Mouse (Mus musculus): Measurements from ENCODE around the gene Gm9821. TPM values are rescaled to one million over a fixed set of nuclear protein-coding genes. Genes with fewer than 3 reads are reported as not detected.

The Gm9821 gene
- total RNA-seq, 2 experiments from 2014 or later, result not detected

DNA sequence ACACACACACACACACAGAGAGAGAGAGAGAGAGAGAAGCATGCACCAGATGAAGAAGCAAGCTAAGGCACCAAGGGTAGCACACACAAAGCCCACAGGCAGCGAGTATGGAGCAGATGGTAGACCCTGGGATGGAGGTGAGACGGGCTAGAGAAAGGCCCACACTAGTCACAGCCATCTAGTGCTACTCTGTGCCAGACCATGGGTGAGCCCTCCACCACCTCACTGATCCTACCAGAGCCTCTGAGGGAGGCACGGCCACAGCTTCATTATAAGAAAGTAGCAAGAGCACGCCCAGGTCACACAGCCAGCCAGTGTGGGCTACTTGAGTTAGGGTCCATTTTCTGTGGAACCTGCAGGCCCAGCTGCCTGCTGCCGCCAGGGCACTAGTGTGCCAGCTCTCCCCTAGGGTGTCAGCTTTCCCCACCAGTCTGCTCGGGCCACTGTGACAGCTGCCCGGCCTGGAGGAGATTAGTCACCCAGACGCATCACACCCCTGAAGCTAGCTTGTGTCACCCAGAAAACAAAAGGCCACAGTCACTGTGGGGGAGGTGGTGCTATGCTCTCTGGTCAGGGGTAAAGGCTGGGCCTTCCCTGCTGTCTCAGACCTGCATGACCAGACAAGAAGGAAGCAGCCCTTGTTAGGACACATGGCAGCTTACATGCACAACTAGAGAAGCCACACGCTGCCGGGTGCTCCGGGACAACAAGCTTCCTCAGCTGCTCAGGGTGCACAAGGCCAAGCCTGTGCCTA lies 2.1 kb downstream of the Gm9821 start:
- DNase-seq (ENCODE audit: low spot score in 2 of 2), result no peak

DNA sequence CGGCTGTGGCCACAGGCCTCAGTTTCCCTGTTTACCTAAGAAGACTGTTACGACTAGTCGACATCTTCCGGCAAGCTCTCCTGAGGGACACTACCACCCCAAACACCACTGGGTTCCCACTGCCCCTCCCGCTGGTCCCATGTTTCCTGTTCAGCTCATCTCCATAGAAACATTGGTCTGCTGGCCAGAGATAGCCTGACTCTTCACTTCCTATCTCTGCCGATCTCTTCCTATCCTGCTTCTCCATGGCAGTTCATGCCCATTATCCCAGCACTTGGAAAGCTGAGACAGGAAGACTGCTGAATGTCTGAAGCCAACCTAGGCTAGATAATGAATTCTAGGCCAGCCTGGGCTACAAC lies 2.6 kb downstream of the Gm9821 start:
- DNase-seq (ENCODE audit: low spot score in 2 of 2), result no peak

DNA sequence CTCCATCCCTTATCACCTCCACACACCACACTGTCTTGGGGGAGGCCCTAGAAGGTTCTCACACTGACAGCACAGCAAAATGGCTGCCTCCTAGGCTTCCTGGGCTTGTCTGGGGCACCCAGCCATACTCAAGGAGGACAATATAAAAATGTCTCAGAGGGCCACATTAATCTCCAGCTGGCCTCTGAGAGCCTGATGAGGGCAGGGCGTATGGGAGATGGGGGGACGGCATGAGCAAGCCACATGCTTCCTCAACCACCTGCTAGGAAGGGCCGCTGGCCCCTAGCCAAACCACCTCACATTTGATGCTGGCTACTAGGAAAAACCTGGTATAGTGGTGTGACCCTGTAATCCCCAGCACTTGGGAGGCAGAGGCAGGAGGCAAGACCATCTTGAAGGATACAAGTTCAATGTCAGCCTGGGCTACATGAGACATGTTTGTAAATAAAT lies 3.3 kb downstream of the Gm9821 start:
- DNase-seq (ENCODE audit: low spot score in 2 of 2), result no peak

DNA sequence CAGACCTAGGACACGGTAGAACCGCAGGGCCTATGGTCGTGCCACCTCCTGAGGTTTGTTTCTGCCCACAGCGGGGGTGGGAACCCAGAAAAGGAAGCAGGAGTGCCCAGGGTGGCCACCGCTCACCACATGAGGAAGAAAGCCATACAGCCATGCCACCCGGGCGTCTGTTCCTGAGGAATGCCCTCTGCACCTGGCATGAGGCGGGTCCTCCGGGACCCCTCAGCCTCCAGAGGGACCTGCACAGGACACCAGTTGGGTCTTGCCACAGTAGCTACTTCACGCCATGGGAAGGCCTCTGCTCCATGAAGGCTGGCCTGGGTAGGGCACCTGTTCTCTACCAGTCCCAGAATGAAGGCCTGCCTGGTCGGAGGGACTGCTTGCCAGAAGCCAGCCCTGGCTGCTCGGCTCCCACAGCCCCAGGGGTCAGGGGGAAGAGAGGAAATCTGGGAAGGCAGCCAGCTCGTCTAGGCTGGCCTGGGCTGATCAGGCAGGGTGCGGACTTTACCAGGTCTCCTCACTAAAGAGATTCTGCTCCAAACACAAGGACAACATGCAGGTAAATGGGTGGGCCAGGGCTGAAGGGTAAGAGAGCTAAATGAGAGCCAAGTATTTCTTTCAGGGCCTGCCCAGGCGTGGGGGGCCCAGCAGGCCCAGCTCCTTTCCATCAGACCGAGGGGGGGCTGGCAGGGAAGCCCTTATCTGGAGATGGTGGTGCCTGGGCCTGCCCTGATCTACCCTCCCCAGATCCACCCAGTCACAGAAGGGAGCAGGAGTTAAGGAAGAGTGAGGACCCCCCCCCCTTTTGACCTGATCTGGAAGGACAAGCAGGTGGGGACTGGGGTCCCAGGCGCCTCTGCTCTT lies 4.1 kb downstream of the Gm9821 start:
- DNase-seq (ENCODE audit: low spot score in 2 of 2), result no peak

DNA sequence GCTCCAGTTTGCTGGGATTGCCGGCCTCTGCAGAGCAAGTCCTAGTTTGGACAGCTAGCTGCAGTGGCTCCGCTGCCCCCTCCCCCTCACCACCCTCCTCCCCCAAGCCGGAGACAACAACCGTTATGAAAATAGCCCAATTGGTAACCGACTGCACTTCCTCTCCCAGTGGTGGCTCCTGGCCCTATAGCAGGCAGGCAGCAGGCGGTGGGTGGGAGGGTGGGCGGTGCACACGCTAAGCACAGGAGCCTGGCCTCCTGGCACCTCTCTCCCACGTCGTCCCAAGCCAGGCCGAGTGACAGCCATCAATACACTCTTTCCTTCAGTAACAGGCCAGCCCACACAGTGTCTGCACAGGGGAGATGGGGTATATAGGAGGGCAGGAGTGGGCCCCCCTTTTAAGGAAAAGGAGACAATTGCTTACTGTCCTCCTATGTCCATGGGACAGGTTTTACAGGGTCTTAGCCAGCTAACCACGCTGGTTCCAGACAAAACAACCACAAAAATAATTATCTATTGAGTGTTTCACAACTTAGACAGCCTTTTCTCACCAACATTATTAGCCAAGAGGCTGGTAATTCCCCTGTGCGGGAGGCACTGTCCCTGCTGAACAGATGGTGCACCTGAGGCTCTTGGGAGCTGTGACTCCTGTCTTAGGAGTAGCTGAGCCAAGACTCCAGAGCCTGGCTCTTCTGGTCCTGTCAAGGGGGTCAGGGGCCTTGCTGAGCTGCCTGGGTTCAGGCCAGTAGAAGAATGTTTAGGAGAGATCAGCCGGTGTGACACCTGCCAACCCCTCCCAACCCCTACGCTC lies 5.0 kb downstream of the Gm9821 start:
- peak in 1 of 2 experiments; percentile 69 for DNase-seq (ENCODE audit: low spot score in 2 of 2)

DNA sequence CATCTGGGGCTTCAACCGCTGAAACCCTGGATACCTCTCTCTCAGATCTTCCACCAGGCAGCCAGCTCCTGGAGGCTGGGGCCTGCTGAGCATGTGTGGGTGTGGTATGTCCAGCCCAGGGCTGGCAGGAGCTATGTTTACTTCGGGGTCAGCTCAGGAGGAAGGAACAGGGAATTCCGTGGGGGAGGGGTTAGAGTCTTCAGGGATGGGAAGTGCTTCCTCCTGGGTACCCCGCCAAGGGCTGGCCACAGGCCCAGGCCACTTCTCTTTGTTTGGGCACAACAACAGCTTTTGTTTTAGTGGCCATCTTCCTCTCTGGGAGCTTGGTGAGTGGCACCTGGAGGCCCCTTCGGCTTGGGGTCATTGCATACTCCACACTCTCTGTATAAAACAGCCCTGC lies 8.3 kb downstream of the Gm9821 start:
- no peak for DNase-seq (ENCODE audit: low spot score in 2 of 2)

DNA sequence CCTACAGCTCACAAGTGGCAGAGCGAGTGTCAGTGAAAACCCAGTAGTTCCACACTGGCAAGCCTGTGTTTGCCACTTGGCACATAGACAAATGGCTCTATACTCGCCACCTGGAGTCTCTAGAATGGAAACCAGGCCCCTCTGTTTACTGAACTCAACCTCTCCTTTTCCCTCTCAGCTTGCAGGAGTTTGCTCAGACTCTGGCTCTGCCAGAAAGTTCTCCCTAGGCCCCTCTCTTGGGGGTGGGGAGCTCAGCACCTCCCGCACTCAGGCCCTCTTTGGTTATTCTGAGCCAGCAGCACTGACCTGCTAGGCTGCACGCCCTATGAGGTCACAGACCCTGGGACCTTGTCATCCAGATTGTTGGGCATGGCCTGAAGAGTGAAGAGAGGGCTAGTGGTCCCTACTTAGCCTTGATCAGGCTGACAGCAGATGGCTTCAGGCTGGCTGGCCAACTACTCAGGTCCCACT lies 9.7 kb downstream of the Gm9821 start:
- no peak for DNase-seq (ENCODE audit: low spot score in 2 of 2)

DNA sequence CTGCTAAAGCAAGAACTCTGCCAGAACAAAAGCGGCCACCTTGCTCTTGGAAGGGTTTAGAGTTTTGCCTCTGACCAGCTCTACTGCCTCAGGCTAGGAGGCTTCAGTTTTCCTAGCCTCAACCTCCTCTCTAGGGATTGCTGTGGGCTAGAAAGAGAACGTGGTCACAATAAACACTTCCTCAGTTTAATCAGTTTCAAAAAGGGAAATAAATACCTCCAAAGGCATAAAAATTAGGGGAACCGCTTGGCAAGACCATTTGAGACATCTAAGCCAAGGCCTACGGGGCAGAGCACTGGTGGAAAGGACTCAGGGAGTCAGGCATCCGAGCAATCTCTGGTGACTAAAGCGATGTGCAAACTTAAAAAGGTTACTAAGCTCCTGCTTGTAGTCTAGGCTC lies 10.4 kb downstream of the Gm9821 start:
- no peak for DNase-seq (ENCODE audit: low spot score in 2 of 2)

DNA sequence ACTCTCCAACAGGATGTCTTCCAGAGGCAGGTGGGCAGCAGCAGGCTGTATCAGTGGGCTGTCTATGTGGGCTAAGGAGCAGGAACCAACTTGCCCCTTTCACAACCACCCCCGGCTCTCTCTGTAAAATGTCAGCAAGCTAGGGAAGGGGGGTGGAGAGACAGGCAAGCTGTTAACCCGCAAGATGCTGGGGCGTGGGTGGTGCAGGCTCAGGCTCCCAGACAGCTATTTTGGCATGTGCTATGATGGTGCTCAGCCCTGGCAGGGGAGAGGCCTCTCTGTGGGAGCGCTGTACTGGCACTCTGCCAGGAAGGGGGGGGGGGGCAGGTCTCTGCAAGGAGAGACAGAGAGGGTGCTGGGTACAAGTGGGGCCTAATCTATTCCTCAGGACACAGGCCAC lies 11.6 kb downstream of the Gm9821 start:
- peak; percentile 90 to 96 for DNase-seq (ENCODE audit: low spot score in 2 of 2)

DNA sequence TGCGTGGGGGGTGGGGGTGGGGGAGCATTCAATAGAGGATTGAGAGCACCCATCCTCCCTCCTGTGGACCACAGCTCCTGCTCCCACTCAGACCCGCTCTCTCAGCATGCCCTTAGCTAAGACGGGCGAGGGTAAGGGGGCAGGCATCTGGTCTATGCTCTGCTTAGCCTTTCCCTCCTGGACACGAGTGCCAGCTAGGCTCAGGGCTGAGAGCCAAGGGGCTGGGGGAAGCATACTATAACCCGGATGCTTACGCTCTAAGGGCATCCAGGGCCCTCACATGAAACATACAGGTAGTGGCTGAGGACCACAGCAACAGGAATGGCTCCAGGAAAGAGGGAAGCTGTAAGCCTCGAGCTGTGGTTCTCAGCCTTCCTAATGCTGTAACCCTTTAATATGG lies 12.5 kb downstream of the Gm9821 start:
- DNase-seq (ENCODE audit: low spot score in 2 of 2), result no peak

DNA sequence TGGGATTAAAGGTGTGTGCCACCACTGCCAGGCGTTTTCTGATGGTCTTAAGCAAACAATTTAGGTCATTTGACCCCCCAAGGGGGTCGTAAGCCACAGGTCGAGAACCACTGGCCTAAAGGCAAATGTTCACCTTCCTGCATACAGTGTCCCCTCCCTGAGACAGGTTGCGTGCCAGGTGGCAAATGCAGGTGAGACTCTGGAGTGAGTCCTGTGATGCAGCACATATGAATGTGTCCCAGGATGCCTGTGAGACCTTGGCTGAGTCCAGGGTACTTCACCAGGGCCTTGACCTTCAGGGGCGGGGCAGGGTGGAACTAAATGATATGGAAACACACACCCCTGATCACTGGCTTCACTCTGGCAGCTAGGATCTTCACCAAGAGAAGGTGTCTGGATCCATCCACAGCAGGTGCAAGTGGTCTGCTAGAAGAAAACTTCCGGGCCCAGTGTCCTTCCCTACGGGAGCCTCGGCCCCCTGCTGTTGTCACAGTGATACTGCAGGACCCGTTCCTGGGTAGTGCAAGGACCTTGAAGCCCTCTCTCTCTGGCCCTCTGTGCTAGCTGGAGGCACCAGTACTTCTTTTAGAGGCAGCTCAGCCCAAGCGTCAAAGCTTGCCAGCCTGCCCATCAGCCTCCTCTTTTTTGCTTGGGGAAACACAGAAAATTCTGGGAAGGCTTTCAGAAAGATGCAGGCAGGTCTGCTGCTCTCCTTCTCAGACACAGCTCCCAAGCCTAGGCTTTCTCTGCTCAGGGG lies 13.4 kb downstream of the Gm9821 start:
- DNase-seq (ENCODE audit: low spot score in 2 of 2), result peak in 1 of 2 experiments; percentile 64

DNA sequence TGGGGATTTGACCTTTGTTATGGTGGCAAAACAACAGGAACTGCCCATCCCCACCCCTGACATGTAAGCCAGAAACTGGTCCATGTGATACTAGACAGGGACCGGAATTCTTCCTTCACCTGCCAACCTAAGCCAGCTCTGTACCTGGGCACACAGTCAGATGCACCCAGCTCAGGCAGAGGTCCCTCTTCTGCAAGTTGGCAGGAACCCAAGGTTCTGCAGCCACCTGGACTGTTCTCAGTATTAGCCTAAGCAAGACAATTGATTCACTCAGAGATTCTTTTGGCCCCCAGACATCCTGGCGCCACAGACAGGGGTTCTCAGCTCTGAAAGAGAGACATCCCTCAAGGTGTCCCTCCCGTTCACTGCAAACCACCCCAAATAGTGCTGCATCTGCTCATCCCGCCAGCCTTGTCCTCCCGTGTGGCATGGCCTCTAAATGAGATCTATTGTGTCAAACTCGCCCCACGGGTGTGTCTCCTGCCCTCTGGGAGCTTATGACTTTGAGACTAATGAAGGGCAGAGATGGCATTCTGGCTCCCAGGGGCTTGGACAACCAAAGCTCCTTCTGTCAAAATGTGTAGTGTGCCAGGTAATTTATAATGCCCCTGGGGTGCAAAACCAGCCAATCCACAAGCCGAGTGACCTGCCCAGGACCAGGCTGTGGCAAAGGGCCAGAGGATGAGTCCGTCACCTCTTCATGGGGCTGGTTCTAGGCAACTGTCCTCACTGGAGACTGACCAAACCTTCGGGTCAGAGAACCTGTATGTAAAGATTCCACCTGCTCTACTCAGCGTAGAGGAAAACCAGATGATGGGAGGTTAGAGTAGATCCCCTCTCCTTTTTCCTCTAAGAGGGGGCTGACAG lies 14.3 kb downstream of the Gm9821 start:
- DNase-seq (ENCODE audit: low spot score in 2 of 2), result no peak

DNA sequence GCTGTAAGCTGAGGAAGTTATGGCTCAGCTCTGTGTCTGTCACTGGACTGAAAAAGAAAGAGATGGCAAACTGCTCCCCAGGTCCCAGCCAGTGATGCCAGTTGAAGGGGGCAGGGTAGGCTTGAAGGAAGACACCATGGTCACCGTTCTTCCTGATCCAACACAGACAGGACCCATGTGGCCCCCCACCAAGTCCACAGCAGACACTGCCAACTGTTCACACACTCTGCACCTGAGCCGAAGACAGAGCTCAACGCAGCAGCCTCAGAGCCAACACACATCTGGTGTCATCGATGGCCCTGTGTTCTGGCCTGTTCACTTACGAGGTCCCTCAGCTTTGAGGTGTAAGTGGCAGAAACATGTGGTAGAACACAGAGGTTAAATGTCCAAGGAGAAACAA lies 15.0 kb downstream of the Gm9821 start:
- no peak for DNase-seq (ENCODE audit: low spot score in 2 of 2)

DNA sequence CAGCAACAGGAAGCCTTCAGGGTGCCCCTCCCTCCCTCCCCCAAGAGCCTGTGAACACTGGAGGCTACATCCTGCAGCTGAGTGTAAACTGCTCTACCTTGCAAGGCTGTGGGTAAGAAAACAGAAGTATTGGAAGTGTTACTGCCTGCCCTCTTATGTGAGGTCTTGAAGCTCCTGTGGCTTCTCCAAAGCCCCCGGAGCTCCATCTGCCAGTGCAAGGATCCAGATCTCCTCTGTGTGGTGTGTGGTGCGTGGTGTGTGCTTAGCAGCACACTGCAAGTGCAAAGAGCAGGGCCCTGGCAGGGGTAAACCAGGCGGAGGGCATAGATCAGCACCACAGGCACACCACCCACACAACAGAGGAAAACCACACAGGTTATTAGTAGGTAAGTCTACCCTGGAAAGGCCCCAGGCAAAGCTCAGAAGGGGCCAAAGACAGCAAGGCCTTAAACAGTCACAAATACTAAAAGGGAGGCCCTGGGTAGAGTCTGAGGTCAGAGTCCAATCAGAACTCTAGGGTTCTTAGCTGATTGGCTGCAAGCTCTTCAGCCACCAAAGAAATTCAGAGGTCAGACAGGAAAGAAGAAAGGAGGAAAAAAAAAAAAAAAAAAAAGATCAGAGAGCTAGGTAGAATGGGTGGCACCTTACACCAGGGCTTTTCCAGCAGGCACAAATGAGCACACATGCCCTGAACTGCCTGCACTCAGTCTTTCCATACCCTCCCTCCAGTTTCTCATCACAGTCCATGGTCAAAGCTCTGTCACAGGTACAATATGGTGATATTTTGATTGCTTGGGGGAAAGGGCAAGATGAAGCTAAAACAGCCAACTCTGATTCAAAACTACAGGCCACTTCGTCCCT lies 16.6 kb downstream of the Gm9821 start:
- no peak for DNase-seq (ENCODE audit: low spot score in 2 of 2)

DNA sequence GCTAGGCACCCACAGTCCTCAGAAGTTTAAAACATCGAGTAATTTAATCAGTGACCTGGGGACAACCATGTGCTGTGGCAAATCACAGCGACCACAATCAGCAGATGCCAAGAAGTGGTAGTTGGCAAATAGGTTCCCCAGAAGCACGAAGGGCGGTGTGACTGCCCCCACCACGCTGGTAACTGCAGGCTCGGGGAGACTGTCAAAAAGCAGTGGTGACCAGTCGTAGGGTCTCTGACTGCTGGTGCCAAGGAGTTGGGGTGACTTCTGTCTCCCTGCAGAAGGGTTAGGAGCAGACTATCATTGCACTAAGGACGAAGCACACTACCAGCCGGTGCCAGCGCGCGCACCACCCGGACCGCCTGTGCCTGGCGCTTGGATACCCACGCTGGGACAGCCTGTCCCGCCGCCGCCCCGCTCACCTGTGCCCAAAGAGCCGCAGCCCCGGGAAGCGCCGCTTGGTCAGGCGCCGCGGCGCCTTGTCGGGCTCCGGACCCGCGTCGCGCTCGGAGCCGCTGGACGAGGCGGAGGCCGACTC lies 17.4 kb downstream of the Gm9821 start:
- DNase-seq (ENCODE audit: low spot score in 2 of 2), result no peak

DNA sequence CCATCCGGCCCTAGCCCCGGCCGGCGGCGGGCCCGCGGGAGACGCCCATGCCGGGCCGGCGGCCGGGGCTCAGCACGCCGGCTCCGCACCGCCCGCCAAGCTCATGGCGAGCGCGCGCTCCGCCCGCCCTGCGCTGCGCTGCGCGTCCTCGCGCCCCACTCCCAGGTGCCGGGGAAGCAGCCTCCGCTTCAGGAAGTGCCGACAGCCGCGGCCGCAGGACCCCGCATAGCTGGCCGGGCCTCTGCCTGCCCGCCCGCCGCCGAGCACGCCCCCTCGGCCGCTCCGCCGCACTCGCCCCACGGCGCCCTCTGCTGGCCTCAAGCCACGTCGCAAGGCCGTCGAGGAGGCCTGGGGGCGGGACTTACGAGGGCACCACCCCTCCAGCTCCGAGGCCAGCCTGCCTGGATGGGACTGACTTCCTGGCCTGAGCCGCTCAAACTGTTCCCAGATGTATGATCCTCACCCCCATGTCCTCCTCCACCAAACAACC lies 18.0 kb downstream of the Gm9821 start:
- DNase-seq (ENCODE audit: low spot score in 2 of 2), result peak; percentile 91 to 94

DNA sequence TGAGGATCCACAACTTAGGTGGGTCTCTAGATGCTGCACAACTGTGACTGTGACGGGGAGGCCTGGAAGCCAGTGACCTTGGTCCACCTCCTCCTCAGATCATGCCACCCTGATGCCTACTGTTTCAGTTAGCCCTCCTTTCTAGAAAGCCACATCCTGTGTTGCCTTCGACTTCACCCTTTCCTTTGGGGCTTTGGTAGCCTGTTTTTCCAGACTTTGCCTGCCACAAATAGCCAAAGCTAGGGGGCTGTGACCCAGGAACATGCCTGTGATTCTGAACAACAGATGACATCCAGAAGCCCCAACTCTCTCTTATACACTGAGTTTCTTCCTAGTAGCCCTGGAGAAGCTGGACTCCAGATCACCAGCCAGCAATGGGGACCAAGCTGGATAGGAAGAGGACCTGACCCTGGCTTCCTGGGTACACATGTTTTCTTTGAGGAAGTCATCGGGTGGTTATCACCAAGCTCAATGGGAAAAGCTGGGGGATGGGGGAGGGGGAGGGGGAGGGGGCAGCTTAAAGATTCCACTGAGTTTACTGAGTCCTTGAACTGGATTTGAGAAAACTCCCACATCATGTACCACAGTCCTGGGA lies 19.2 kb downstream of the Gm9821 start:
- no peak for DNase-seq (ENCODE audit: low spot score in 2 of 2)

DNA sequence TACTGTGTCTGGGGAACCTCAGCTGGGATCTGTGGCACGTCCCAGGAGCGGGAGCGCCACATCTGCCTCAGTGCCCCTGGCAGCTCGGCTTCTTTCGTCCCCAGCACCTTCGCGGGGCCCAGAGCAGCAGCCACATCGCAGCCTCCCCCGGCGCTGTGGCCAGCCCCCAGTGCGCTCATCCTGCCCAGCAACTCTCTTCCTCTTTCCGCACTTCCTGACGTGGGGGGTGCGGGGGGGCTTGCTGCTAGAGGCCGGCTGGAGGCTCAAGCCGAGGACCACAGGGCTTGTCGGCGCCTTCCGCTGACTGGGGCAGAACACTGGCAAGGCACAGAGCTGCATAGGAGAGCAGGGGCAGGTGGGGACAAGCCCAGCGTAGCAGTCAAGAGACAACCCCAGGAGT lies 19.9 kb downstream of the Gm9821 start:
- no peak for DNase-seq (ENCODE audit: low spot score in 2 of 2)
